Mouse (Mus musculus) lung, postnatal 0 days (tissue): ENCODE results near the gene Gabbr2. TPM values are rescaled to one million over a fixed set of nuclear protein-coding genes. Genes with fewer than 3 reads are reported as not detected.

Experiments
- ATAC-seq: fragments of 200-750 bp; cut with Nextera tagmentation; 2 replicates; pipeline ENCODE4 v1.8.0; 2017; ENCODE audit warnings: moderate library complexity
- DNase-seq: peaks from one replicate; pipeline ENCODE4 v3.0.0-alpha.2; 2016; ENCODE audit warnings: low spot score
- H3K27ac ChIP-seq: fragments of 300-500 bp; sonication (generic); 2 replicates; pipeline ENCODE4 v1.5.1; 2014; ENCODE audit warnings: antibody characterized with exemption, mild to moderate bottlenecking, low read length, mixed read lengths
- H3K27me3 ChIP-seq: fragments of 300-500 bp; sonication (generic); replicated peaks from 2 replicates; pipeline ENCODE4 v1.6.1; 2014; ENCODE audit warnings: low read length, mixed read lengths; ENCODE audit not compliant: insufficient read depth
- H3K36me3 ChIP-seq: fragments of 300-500 bp; sonication (generic); 2 replicates; pipeline ENCODE4 v1.6.1; 2014; ENCODE audit warnings: low read length, mixed read lengths; ENCODE audit not compliant: insufficient read depth
- H3K4me1 ChIP-seq: fragments of 300-500 bp; sonication (generic); 2 replicates; pipeline ENCODE4 v1.6.1; 2014; ENCODE audit warnings: antibody characterized with exemption, low read depth, low read length, mixed read lengths; ENCODE audit not compliant: insufficient read depth
- H3K4me2 ChIP-seq: fragments of 300-500 bp; sonication (generic); replicated peaks from 2 replicates; pipeline ENCODE4 v1.6.1; 2014; ENCODE audit warnings: low read depth, mild to moderate bottlenecking, low read length, moderate library complexity, mixed read lengths
- H3K4me3 ChIP-seq: fragments of 300-500 bp; sonication (generic); 2 replicates; pipeline ENCODE4 v1.5.1; 2014; ENCODE audit warnings: low read depth, low read length
- H3K9ac ChIP-seq: fragments of 300-500 bp; sonication (generic); replicated peaks from 2 replicates; pipeline ENCODE4 v1.6.1; 2014; ENCODE audit warnings: low read depth, mild to moderate bottlenecking
- H3K9me3 ChIP-seq: fragments of 300-500 bp; sonication (generic); 2 replicates; pipeline ENCODE4 v1.6.1; 2016; ENCODE audit warnings: low read length, mixed read lengths
- CTCF ChIP-seq: IDR thresholded peaks from 2 replicates; pipeline ENCODE4 v1.5.1; 2016; ENCODE audit warnings: antibody characterized with exemption, mild to moderate bottlenecking
- EP300 ChIP-seq: IDR thresholded peaks from 2 replicates; pipeline ENCODE4 v1.6.1; 2016; ENCODE audit warnings: antibody characterized with exemption, mild to moderate bottlenecking, control low read depth
- WGBS: fragments of 180-500 bp; shearing (Covaris S2); extraction: QIAGEN DNeasy Blood & Tissue Kit; methylation state at CpG from one replicate; pipeline ENCODE4 v1.1.7; 2014; 5-methylcytosine and 5-hydroxymethylcytosine counted together
- polyA plus RNA-seq: library from polyadenylated mRNA; unstranded; fragments of >200 nt; fragmentation: Nextera tagmentation; extraction: Ambion mirVana; gene quantifications from 2 replicates; pipeline ENCODE4 v1.2.1, GENCODE M21; 2015

Gabbr2 gene
- polyA plus RNA-seq, 1 experiment from 2014 or later: not detected

DNA sequence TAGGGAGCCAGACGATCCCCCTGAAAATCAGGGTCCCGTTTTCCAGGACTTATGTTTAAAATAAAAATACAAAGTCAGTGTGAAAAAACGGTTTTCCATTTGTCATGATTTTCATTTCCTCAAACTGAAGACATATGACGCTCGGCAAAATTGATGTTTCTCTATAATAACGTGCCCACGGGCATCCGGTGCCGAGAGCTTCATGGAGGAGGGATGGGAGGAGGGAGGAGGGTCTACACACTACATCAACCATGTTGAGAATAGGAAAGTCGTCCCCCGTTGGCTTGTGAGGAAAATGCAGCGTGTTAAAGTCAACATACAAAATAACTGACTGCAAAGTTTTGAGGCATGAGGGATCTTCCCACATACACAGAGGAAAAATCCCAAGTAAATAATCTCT, 75.7 kb downstream of the Gabbr2 start:
- ATAC-seq: no peak
- Histone ChIP-seq H3K4me1 (no peaks in the 10 kb centered on the region), H3K4me3 (no peak overlapping the region), H3K27me3 (no peaks in the 10 kb centered on the region), H3K9me3 (no peaks in the 10 kb centered on the region), H3K9ac (no peak overlapping the region), H3K36me3 (no peaks in the 10 kb centered on the region), H3K27ac (no peak overlapping the region), H3K4me2 (no peak overlapping the region)
- no peak for DNase-seq
- TF ChIP-seq EP300: no peak
- TF ChIP-seq CTCF: no peak
- 84% methylated on average over 12 of the region's 12 CpGs for WGBS

DNA sequence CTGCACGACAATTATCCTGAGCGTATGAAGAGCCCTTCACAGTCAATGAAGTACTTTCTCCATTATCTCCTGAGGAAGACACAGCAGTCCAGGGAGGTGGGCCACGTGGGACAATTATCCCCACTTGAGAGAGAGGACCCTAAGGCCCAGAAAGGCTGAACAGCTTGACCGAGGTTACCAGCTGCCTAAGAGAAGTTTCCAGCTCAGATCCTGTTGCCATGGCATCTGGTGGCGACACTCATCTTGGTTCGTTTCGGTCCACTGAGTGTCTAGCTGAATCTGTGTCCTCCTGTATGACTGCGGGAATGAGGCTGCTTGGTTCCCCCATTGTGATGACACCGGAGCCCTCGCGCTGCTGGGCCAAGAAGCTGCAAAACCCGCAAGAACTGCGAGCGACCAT, 76.2 kb downstream of the Gabbr2 start:
- Histone ChIP-seq H3K4me2 (no peak overlapping the region), H3K9me3 (no peaks in the 10 kb centered on the region), H3K4me1 (no peaks in the 10 kb centered on the region), H3K27me3 (no peaks in the 10 kb centered on the region), H3K9ac (no peak overlapping the region), H3K27ac (no peak overlapping the region), H3K36me3 (no peaks in the 10 kb centered on the region), H3K4me3 (no peak overlapping the region)
- no peak for ATAC-seq
- TF ChIP-seq CTCF (no peak), EP300 (no peak)
- 88% methylated on average over 14 of the region's 14 CpGs for WGBS
- DNase-seq: no peak

DNA sequence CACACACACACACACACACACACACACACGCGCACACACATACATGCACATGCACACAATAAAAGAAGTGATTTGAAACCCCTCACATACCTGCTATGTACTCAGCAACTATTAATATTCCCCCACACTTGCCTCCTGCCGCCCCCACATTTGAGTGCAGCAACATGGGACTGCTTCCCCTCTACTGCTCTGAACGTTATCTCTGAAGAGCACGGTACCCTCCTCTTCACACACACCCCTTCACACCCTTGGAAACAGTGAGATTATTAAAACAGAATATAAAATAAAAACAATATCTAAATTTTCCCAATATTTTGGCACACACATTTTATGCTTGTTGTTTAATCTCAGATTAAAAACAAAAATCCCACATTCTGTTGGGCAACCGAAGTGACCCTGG, 77.1 kb downstream of the Gabbr2 start:
- no peaks in the 10 kb centered on the region for H3K27me3 ChIP-seq
- no peak overlapping the region for H3K4me3 ChIP-seq
- H3K36me3 ChIP-seq: no peaks in the 10 kb centered on the region
- no peaks in the 10 kb centered on the region for H3K4me1 ChIP-seq
- DNase-seq: no peak
- ATAC-seq: no peak
- no peak overlapping the region for H3K27ac ChIP-seq
- no peak for TF ChIP-seq EP300
- TF ChIP-seq CTCF: no peak
- WGBS: 83% methylated on average over 6 of the region's 6 CpGs
- no peaks in the 10 kb centered on the region for H3K9me3 ChIP-seq
- no peak overlapping the region for H3K4me2 ChIP-seq
- no peak overlapping the region for H3K9ac ChIP-seq

DNA sequence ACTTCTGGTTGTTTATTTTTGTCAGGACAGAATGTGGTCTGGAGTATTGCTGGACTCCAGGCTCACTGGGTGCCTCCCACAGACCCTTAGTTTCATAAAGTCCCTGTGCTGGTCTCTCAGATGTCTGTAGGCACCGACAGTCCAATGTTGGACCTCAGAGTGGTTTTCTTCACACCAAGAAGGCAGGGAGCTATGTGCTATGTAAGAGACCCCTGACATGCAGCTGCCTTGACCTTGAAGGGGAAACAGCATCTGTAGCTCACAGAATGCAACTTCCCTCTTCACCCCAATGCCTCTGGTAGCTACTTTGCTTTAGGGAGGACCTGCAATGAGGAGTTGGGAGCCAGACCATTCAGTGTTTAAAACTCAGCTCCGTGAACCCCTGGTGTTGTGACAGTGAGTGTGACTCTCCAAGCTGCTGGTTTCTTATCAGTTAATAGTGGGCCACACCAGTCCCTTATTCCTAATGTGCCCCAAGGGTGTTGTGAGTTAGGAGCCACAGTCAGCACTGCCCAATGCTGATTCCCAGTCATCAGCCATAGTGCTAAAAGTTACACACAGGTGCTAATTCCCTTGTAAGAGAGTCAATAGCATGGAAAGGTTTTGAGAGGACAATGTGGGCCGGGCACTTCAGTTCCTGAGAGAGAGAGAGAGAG, 85.5 kb downstream of the Gabbr2 start:
- Histone ChIP-seq H3K9ac (no peak overlapping the region), H3K4me3 (no peak overlapping the region), H3K4me2 (no peak overlapping the region), H3K27me3 (no peaks in the 10 kb centered on the region), H3K9me3 (no peaks in the 10 kb centered on the region), H3K36me3 (no peaks in the 10 kb centered on the region), H3K4me1 (no peaks in the 10 kb centered on the region), H3K27ac (no peak overlapping the region)
- DNase-seq (no peak), ATAC-seq (no peak)
- TF ChIP-seq CTCF: no peak
- no peak for TF ChIP-seq EP300
- WGBS: 62% methylated on average over 3 of the region's 3 CpGs

DNA sequence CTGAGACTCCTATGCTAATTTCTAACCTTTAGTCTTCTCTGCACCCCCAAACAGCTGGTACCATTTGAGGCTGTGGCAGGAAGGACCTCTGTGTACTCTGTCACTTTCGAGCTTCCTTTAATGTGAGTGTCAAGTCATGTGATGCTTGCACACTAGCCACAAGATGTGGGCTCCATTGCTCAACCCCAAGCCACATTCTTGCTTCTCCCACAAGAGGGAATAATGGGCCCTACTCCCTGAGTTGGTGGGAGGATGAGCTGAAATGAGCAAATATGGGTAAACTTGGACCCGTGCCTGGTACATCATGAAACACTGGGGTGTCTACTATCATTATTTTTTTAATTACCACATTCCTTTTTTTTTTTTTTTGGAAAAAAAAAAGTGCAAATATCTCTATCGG, 86.5 kb downstream of the Gabbr2 start:
- Histone ChIP-seq H3K27me3 (no peaks in the 10 kb centered on the region), H3K4me2 (no peak overlapping the region), H3K27ac (no peak overlapping the region), H3K36me3 (no peaks in the 10 kb centered on the region), H3K9me3 (no peaks in the 10 kb centered on the region), H3K4me3 (no peak overlapping the region), H3K9ac (no peak overlapping the region), H3K4me1 (no peaks in the 10 kb centered on the region)
- no peak for DNase-seq
- 67% methylated on average over 3 of the region's 3 CpGs for WGBS
- ATAC-seq: no peak
- TF ChIP-seq CTCF (no peak), EP300 (no peak)

- Histone ChIP-seq H3K9me3 (no peaks in the 10 kb centered on the region), H3K9ac (no peak overlapping the region), H3K27me3 (no peaks in the 10 kb centered on the region), H3K4me3 (no peak overlapping the region), H3K4me1 (no peaks in the 10 kb centered on the region), H3K4me2 (no peak overlapping the region), H3K27ac (no peak overlapping the region), H3K36me3 (no peaks in the 10 kb centered on the region)
- no peak for ATAC-seq
- 66% methylated on average over 12 of the region's 12 CpGs for WGBS
- TF ChIP-seq EP300 (no peak), CTCF (no peak)
- DNase-seq: no peak
These were observed 87.5 kb downstream of the Gabbr2 start for GRCm38 (mm10) chr4:46904129-46904528.

- Histone ChIP-seq H3K4me3 (no peak overlapping the region), H3K4me1 (no peaks in the 10 kb centered on the region), H3K9ac (no peak overlapping the region), H3K36me3 (no peaks in the 10 kb centered on the region), H3K27me3 (no peaks in the 10 kb centered on the region), H3K27ac (no peak overlapping the region), H3K4me2 (no peak overlapping the region), H3K9me3 (no peaks in the 10 kb centered on the region)
- ATAC-seq: no peak
- 73% methylated on average over 4 of the region's 4 CpGs for WGBS
- no peak for TF ChIP-seq CTCF
- no peak for TF ChIP-seq EP300
- DNase-seq: no peak
These were observed 93.1 kb downstream of the Gabbr2 start for GRCm38 (mm10) chr4:46898546-46898945.
